Mouse (Mus musculus) CH12.LX (cell line): ENCODE data around the gene B3galt1. TPM values are rescaled to one million over a fixed set of nuclear protein-coding genes. Genes with fewer than 3 reads are reported as not detected.

ENCODE experiments used
- DNase-seq: peaks from one replicate; pipeline ENCODE4 v3.0.0-alpha.2; 2013; ENCODE audit errors: extremely low read depth
- H3K27ac ChIP-seq: 2 replicates; pipeline ENCODE4 v1.5.1; 2012; ENCODE audit warnings: low read depth, mild to moderate bottlenecking, control low read depth, moderate library complexity; ENCODE audit not compliant: insufficient read depth
- H3K27me3 ChIP-seq: replicated peaks from 2 replicates; pipeline ENCODE3; 2012; ENCODE audit warnings: inconsistent platforms
- H3K36me3 ChIP-seq, 2 experiments: replicated peaks in 1 of 2; 2 replicates each; pipeline versions ENCODE3 to v1.6.1; 2012; ENCODE audit warnings: inconsistent platforms in 1 of 2, low read length in 1 of 2, mild to moderate bottlenecking in 1 of 2, mixed read lengths in 1 of 2, moderate library complexity in 1 of 2; ENCODE audit not compliant: control insufficient read depth in 1 of 2, insufficient read depth in 1 of 2
- H3K4me1 ChIP-seq, 2 experiments: 2 replicates each; pipeline ENCODE4 v1.6.1; 2012; ENCODE audit warnings: inconsistent platforms in 1 of 2, moderate library complexity in 1 of 2; ENCODE audit not compliant: insufficient read depth in 2 of 2, control insufficient read depth in 1 of 2
- H3K4me2 ChIP-seq: 2 replicates; pipeline ENCODE4 v1.6.1; 2012; ENCODE audit warnings: low read depth, mild to moderate bottlenecking, control low read depth; ENCODE audit not compliant: poor library complexity, insufficient read depth, severe bottlenecking
- H3K4me3 ChIP-seq, 3 experiments: fragments of 150-350 bp in 1 of 3; sonication (generic) in 1 of 3; replicated peaks in 1 of 3; 2 replicates each; pipeline versions ENCODE3 to v1.5.1; 2011 to 2012; ENCODE audit warnings: low read depth in 2 of 3, low read length in 2 of 3, mild to moderate bottlenecking in 2 of 3, moderate library complexity in 2 of 3, control low read depth in 1 of 3, improper control_type of control experiment in 1 of 3, inconsistent platforms in 1 of 3, mixed read lengths in 1 of 3; ENCODE audit not compliant: poor library complexity in 1 of 3
- H3K79me2 ChIP-seq: replicated peaks from 2 replicates; pipeline ENCODE4 v1.6.1; 2012; ENCODE audit warnings: mild to moderate bottlenecking, moderate library complexity; ENCODE audit not compliant: control insufficient read depth, poor library complexity, insufficient read depth, severe bottlenecking; ENCODE audit errors: extremely low read depth
- H3K9ac ChIP-seq: 2 replicates; pipeline ENCODE4 v1.6.1; 2012; ENCODE audit warnings: low read depth, mild to moderate bottlenecking, control low read depth, moderate library complexity; ENCODE audit not compliant: insufficient read depth
- H3K9me3 ChIP-seq: replicated peaks from 2 replicates; pipeline ENCODE3; 2012; ENCODE audit warnings: low read length, inconsistent platforms, mixed read lengths
- CHD1 ChIP-seq: IDR thresholded peaks from 2 replicates; pipeline ENCODE4 v1.6.1; 2012; ENCODE audit warnings: low read depth, low read length, improper control_type of control experiment, inconsistent platforms
- CHD2 ChIP-seq: IDR thresholded peaks from 2 replicates; pipeline ENCODE4 v1.6.1; 2011; ENCODE audit warnings: low read length, improper control_type of control experiment
- CTCF ChIP-seq, 2 experiments: IDR thresholded peaks in 1 of 2; conservative IDR thresholded peaks in 1 of 2; 2 replicates each; pipeline ENCODE4 v1.5.1; 2011 to 2012; ENCODE audit warnings: low read depth in 2 of 2, low read length in 2 of 2, improper control_type of control experiment in 1 of 2, inconsistent platforms in 1 of 2, mild to moderate bottlenecking in 1 of 2, moderate library complexity in 1 of 2
- E2F4 ChIP-seq: IDR thresholded peaks from 2 replicates; pipeline ENCODE4 v1.6.1; 2011; ENCODE audit warnings: low read depth, low read length, improper control_type of control experiment; ENCODE audit not compliant: insufficient replicate concordance
- ELF1 ChIP-seq: IDR thresholded peaks from 2 replicates; pipeline ENCODE4 v1.6.1; 2014; ENCODE audit warnings: low read depth, mild to moderate bottlenecking, inconsistent platforms, low read length, improper control_type of control experiment
- ETS1 ChIP-seq: conservative IDR thresholded peaks from 2 replicates; pipeline ENCODE4 v1.6.1; 2012; ENCODE audit warnings: low read depth, mild to moderate bottlenecking, inconsistent platforms, low read length, improper control_type of control experiment, moderate library complexity
- GABPA ChIP-seq: IDR thresholded peaks from 2 replicates; pipeline ENCODE4 v1.6.1; 2012; ENCODE audit warnings: low read depth, low read length, improper control_type of control experiment, inconsistent platforms; ENCODE audit not compliant: insufficient replicate concordance
- HCFC1 ChIP-seq: IDR thresholded peaks from 2 replicates; pipeline ENCODE4 v1.6.1; 2012; ENCODE audit warnings: low read depth, mild to moderate bottlenecking, inconsistent platforms, low read length, improper control_type of control experiment
- MAX ChIP-seq: IDR thresholded peaks from 2 replicates; pipeline ENCODE4 v1.6.1; 2011; ENCODE audit warnings: low read length, improper control_type of control experiment
- MAZ ChIP-seq: IDR thresholded peaks from 2 replicates; pipeline ENCODE4 v1.6.1; 2012; ENCODE audit warnings: low read depth, mild to moderate bottlenecking, inconsistent platforms, low read length, improper control_type of control experiment, moderate library complexity
- MXI1 ChIP-seq: IDR thresholded peaks from 2 replicates; pipeline ENCODE4 v1.6.1; 2011; ENCODE audit warnings: mild to moderate bottlenecking, low read depth, low read length, improper control_type of control experiment
- MYC ChIP-seq: IDR thresholded peaks from 2 replicates; pipeline ENCODE4 v1.6.1; 2011; ENCODE audit warnings: low read depth, mild to moderate bottlenecking, improper control_type of control experiment, low read length
- NRF1 ChIP-seq: IDR thresholded peaks from 2 replicates; pipeline ENCODE4 v1.6.1; 2014; ENCODE audit warnings: low read depth, mild to moderate bottlenecking, inconsistent platforms, low read length, improper control_type of control experiment, moderate library complexity
- RAD21 ChIP-seq: IDR thresholded peaks from 2 replicates; pipeline ENCODE4 v1.6.1; 2011; ENCODE audit warnings: low read depth, mild to moderate bottlenecking, low read length, improper control_type of control experiment, moderate library complexity
- RCOR1 ChIP-seq: conservative IDR thresholded peaks from 2 replicates; pipeline ENCODE4 v1.6.1; 2012; ENCODE audit warnings: low read depth, mild to moderate bottlenecking, inconsistent platforms, low read length, improper control_type of control experiment
- SIN3A ChIP-seq: IDR thresholded peaks from 2 replicates; pipeline ENCODE4 v1.6.1; 2012; ENCODE audit warnings: low read length, improper control_type of control experiment, inconsistent platforms
- SMC3 ChIP-seq: IDR thresholded peaks from 2 replicates; pipeline ENCODE4 v1.6.1; 2011; ENCODE audit warnings: low read depth, low read length, improper control_type of control experiment
- USF2 ChIP-seq: conservative IDR thresholded peaks from 2 replicates; pipeline ENCODE4 v1.6.1; 2011; ENCODE audit warnings: low read depth, low read length, improper control_type of control experiment
- ZC3H11A ChIP-seq: IDR thresholded peaks from 2 replicates; pipeline ENCODE4 v1.6.1; 2012; ENCODE audit warnings: low read depth, mild to moderate bottlenecking, inconsistent platforms, low read length, improper control_type of control experiment
- ZKSCAN1 ChIP-seq: IDR thresholded peaks from 2 replicates; pipeline ENCODE4 v1.6.1; 2012; ENCODE audit warnings: low read depth, inconsistent platforms, low read length, improper control_type of control experiment, borderline replicate concordance
- ZMIZ1 ChIP-seq: IDR thresholded peaks from 2 replicates; pipeline ENCODE4 v1.6.1; 2012; ENCODE audit warnings: low read depth, mild to moderate bottlenecking, inconsistent platforms, low read length, improper control_type of control experiment
- dilution Hi-C: fragments of 300-500 bp; cut with MboI; formaldehyde crosslinking; loops from 2 replicates; pipeline ENCODE4 v1.14.3; 2020; ENCODE audit warnings: low sequenced_read_pairs; ENCODE audit not compliant: extremely low pct_unique_long_range_greater_than_20kb, extremely low pct_ligation_motif_present
- in situ Hi-C: fragments of 300-500 bp; cut with MboI; formaldehyde crosslinking; loops from 3 replicates; pipeline ENCODE4 v1.14.3; 2019; ENCODE audit warnings: low sequenced_read_pairs, low pct_ligation_motif_present, low pct_unique_long_range_greater_than_20kb, mixed read lengths
- polyA plus RNA-seq: library from polyadenylated mRNA; unstranded; fragments of >175 nt; gene quantifications from 2 replicates; pipeline ENCODE4 v1.2.1, GENCODE M21; 2012; ENCODE audit warnings: low read depth; ENCODE audit not compliant: insufficient read length
- total RNA-seq, 2 experiments: library from RNA; depleted of rRNA; stranded (reverse); fragments of 300-350 nt in 1 of 2; fragments of >200 nt in 1 of 2; gene quantifications; 2 replicates each; pipeline ENCODE4 v1.2.3; 2012 to 2014

The B3galt1 gene
- total and polyA plus RNA-seq, 3 experiments = not detected

DNA sequence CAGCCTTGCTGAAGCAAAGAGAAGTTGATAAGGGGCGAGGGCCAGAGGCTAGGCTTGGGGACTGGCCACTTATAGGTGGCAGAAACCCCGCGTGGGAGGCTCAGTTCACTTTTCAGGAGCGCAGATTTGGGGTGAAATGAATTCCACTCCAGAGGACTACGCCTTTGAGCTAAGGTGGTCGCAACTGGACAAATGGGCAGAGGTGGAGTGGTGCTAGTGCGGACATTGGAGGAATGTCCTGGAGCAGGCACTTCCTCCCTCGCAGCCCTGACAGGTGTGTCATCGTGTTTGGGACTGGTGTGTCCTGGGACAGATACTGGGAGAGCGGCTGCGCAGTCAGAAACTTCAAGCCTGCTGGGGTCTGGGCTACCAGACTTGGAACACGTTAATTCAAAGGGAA, 895 bp downstream of the B3galt1 start:
- Histone ChIP-seq H3K4me2 (no peak overlapping the region), H3K9ac (no peak overlapping the region), H3K79me2 (no peaks in the 10 kb centered on the region), H3K27ac (no peak overlapping the region), H3K4me1 (no peaks in the 10 kb centered on the region), H3K4me3 (no peak overlapping the region), H3K9me3 (peaks cover 39% of the 10 kb centered on the region), H3K36me3 (no peaks in the 10 kb centered on the region), H3K27me3 (no peaks in the 10 kb centered on the region)
- no peak for DNase-seq
- dilution Hi-C loops (no loop called here), in situ Hi-C loops (no loop called here)
- no peak for TF ChIP-seq SIN3A
- no peak for TF ChIP-seq SMC3
- TF ChIP-seq RCOR1 = no peak
- TF ChIP-seq RAD21 = no peak
- TF ChIP-seq MXI1 = no peak
- TF ChIP-seq MAZ = no peak
- no peak for TF ChIP-seq E2F4

DNA sequence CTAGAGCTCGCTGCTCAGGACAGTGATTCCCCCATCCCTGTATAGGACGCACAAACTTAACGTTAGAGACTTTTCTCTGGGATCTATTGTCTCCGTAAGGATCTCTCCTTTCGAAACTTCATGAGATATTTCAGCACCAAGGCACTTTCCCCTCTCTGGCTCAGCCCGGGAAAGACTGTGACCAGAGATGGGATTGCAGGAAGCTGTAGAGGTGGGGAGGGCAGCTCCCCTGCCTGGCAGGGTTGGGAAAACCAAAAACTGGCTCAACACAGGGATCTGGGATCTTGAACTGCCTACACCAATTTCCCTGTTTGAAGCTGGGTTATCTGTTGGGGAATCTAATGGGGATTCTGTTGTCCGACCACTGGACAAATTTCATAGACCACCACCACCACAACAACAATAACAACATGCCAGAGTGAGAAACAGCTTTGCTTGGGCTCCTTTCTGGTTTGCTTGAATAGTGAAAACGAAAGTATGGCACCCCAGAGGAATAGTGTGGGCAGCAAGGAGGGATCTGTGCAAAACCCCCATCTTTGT, 1.5 kb downstream of the B3galt1 start:
- Histone ChIP-seq H3K79me2 (no peaks in the 10 kb centered on the region), H3K4me1 (no peaks in the 10 kb centered on the region), H3K4me3 (no peak overlapping the region), H3K27me3 (no peaks in the 10 kb centered on the region), H3K36me3 (no peaks in the 10 kb centered on the region), H3K9me3 (peaks cover 39% of the 10 kb centered on the region), H3K27ac (no peak overlapping the region), H3K9ac (no peak overlapping the region), H3K4me2 (no peak overlapping the region)
- TF ChIP-seq HCFC1 = no peak
- no peak for TF ChIP-seq ZMIZ1
- TF ChIP-seq NRF1 = no peak
- no peak for TF ChIP-seq CTCF (conservative IDR thresholded peaks at IDR 0.05 in 1 of 2, IDR thresholded peaks at IDR 0.05 in 1 of 2; ENCODE audit: low read depth in 2 of 2, low read length in 2 of 2)
- no peak for TF ChIP-seq MAX
- no peak for TF ChIP-seq MYC
- TF ChIP-seq ZKSCAN1 = no peak
- TF ChIP-seq USF2 = no peak
- TF ChIP-seq RAD21 = no peak
- no peak for TF ChIP-seq CHD2
- no peak for TF ChIP-seq MXI1
- TF ChIP-seq ETS1 = no peak
- no peak for TF ChIP-seq MAZ
- TF ChIP-seq SMC3 = no peak
- TF ChIP-seq CHD1 = no peak
- no peak for TF ChIP-seq ELF1
- no peak for TF ChIP-seq ZC3H11A
- no peak for TF ChIP-seq GABPA
- TF ChIP-seq RCOR1 = no peak
- no peak for TF ChIP-seq E2F4
- dilution Hi-C loops (no loop called here), in situ Hi-C loops (no loop called here)
- no peak for DNase-seq
